Mouse (Mus musculus) stomach, embryonic 15.5 days (tissue): ENCODE measurements around the gene Olfr898. TPM values are rescaled to one million over a fixed set of nuclear protein-coding genes. Genes with fewer than 3 reads are reported as not detected.

Experiments
- ATAC-seq: fragments of 200-750 bp; cut with Nextera tagmentation; 2 replicates; pipeline ENCODE4 v1.8.0; 2017; ENCODE audit warnings: low read depth, moderate number of reproducible peaks, moderate TSS enrichment; ENCODE audit not compliant: insufficient read depth, low FRiP score
- H3K27ac ChIP-seq: fragments of 300-500 bp; sonication (generic); 2 replicates; pipeline ENCODE4 v1.5.1; 2015; ENCODE audit warnings: mild to moderate bottlenecking, inconsistent platforms
- H3K27me3 ChIP-seq: fragments of 300-500 bp; sonication (generic); replicated peaks from 2 replicates; pipeline ENCODE4 v1.6.1; 2015; ENCODE audit warnings: inconsistent platforms
- H3K36me3 ChIP-seq: fragments of 300-500 bp; sonication (generic); 2 replicates; pipeline ENCODE4 v1.6.1; 2015; ENCODE audit warnings: inconsistent platforms
- H3K4me1 ChIP-seq: fragments of 300-500 bp; sonication (generic); 2 replicates; pipeline ENCODE4 v1.6.1; 2015; ENCODE audit warnings: inconsistent platforms
- H3K4me2 ChIP-seq: fragments of 300-500 bp; sonication (generic); 2 replicates; pipeline ENCODE4 v1.6.1; 2015; ENCODE audit warnings: mild to moderate bottlenecking, inconsistent platforms
- H3K4me3 ChIP-seq: fragments of 300-500 bp; sonication (generic); replicated peaks from 2 replicates; pipeline ENCODE4 v1.5.1; 2015; ENCODE audit warnings: inconsistent platforms
- H3K9ac ChIP-seq: fragments of 300-500 bp; sonication (generic); 2 replicates; pipeline ENCODE4 v1.6.1; 2015; ENCODE audit warnings: inconsistent platforms
- H3K9me3 ChIP-seq: fragments of 300-500 bp; sonication (generic); 2 replicates; pipeline ENCODE4 v1.6.1; 2016; ENCODE audit warnings: inconsistent platforms
- WGBS: fragments of 180-500 bp; shearing (Covaris S2); methylation state at CpG from one replicate; pipeline ENCODE4 v1.1.7; 2015; 5-methylcytosine and 5-hydroxymethylcytosine counted together
- polyA plus RNA-seq: library from polyadenylated mRNA; unstranded; fragments of >200 nt; fragmentation: Nextera tagmentation; extraction: Ambion mirVana; gene quantifications from 2 replicates; pipeline ENCODE4 v1.2.1, GENCODE M21; 2015

Gene Olfr898
- not detected in 2 replicates for polyA plus RNA-seq

DNA sequence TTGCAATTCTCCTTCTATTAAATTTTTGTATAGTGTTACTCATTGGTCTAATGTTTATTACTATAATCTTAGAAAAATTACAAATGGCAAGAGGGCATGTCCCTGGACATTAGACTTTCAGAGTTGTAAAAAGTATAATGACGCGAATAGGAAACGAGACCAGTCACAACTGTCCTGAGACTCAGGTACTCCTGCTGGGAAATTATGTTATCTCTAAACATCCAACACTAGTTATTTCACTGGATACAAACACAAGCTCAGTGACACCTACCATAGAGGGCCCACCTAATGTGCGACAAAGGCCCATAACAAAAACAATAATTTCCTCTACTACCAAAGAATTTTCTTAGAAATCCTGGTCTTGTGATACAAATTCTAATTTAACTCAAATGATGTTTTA lies at the start of gene Olfr898:
Olfr898 (plus strand) TSS at position 301 of the 400 bp plus-strand sequence.
- 91% methylated on average over 4 of the region's 4 CpGs for WGBS
- H3K9ac ChIP-seq = no peak within 1 kb of the TSS
- no peaks in the 10 kb centered on the region for H3K4me1 ChIP-seq
- ATAC-seq = no peak
- no peaks in the 10 kb centered on the region for H3K27me3 ChIP-seq
- no peak within 1 kb of the TSS for H3K4me2 ChIP-seq
- H3K9me3 ChIP-seq = no peaks in the 10 kb centered on the region
- no peak within 1 kb of the TSS for H3K27ac ChIP-seq
- no peaks in the 10 kb centered on the region for H3K36me3 ChIP-seq
- no peak within 1 kb of the TSS for H3K4me3 ChIP-seq

DNA sequence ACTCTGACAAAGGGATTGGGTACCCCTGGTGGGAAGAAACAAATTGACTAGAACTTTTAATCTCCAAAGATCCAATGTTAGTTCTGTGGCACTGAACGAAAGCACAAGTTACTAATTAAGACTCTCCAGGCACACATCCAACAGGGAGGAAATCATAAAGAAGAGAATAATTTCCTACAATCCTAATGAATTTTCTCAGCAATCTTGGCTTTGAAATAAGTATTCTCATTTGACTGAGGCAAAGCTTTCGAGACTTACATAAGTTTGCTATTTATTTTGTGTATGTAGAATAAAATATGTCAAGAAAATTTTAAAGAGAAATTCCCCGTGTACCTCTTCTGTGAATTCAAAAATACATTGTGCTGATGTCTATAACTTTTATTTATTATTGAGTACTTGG lies 19.5 kb upstream of the Olfr898 start, which contains the start of gene Olfr25:
Olfr25 (plus strand) TSS at position 301 of the 400 bp plus-strand sequence.
- no peak within 1 kb of the TSS for H3K4me2 ChIP-seq
- H3K27ac ChIP-seq = no peak within 1 kb of the TSS
- no peak for ATAC-seq
- 72% methylated on average over 3 of the region's 3 CpGs for WGBS
- no peaks in the 10 kb centered on the region for H3K4me1 ChIP-seq
- no peak within 1 kb of the TSS for H3K9ac ChIP-seq
- H3K27me3 ChIP-seq = no peaks in the 10 kb centered on the region
- no peaks in the 10 kb centered on the region for H3K9me3 ChIP-seq
- H3K36me3 ChIP-seq = no peaks in the 10 kb centered on the region
- H3K4me3 ChIP-seq = no peak within 1 kb of the TSS

DNA sequence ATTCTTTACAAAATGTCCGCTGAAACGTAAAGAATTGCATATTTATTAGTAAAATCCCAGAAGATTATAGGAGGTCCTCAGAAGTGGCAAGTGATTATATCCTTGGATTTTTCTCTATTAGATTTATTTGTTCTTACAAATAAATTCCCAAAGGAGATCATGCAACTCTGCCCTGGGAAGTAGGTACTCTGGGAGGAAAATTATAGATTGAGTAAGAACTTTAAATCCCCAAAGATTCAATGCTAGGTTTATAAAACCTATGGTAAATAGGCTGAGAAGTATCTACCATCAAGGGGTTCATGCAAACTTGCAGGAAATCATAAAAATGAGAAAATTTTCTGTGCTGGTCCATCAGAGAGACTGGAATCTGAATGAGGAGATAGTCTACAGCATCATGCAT lies 18.4 kb downstream of the Olfr898 start, which contains the start of gene Olfr250:
Olfr250 (plus strand) TSS at position 301 of the 400 bp plus-strand sequence.
- 93% methylated on average over 2 of the region's 2 CpGs for WGBS
- Histone ChIP-seq H3K4me2 (no peak within 1 kb of the TSS), H3K36me3 (no peaks in the 10 kb centered on the region), H3K27ac (no peak within 1 kb of the TSS), H3K4me1 (no peaks in the 10 kb centered on the region), H3K9me3 (no peaks in the 10 kb centered on the region), H3K27me3 (no peaks in the 10 kb centered on the region), H3K9ac (no peak within 1 kb of the TSS), H3K4me3 (no peak within 1 kb of the TSS)
- no peak for ATAC-seq

DNA sequence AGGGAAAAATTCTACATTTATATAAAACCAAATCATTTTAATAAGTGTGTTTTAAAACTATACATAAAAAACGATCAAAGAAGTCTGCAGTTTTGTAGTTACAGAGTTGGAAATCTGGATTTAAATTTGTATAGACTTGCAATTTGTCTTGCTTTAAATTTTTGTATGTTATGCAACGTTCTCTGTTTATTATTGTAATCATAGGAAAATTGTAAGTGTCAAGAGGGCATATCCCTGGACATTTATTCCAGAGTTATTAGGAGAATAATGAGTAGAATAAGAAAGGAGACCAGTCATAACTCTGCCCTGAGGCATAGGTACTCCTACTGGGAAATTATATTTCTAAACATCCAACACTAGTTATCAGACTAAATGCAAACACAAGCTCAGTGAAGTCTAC lies 28.6 kb downstream of the Olfr898 start, which contains the start of gene Olfr251:
Olfr251 (plus strand) TSS at position 301 of the 400 bp plus-strand sequence.
- Histone ChIP-seq H3K9me3 (no peaks in the 10 kb centered on the region), H3K27ac (no peak within 1 kb of the TSS), H3K4me2 (no peak within 1 kb of the TSS), H3K9ac (no peak within 1 kb of the TSS), H3K4me3 (no peak within 1 kb of the TSS), H3K36me3 (no peaks in the 10 kb centered on the region), H3K27me3 (no peaks in the 10 kb centered on the region), H3K4me1 (no peaks in the 10 kb centered on the region)
- ATAC-seq = no peak
- WGBS = 55% methylated on average over 2 of the region's 2 CpGs

DNA sequence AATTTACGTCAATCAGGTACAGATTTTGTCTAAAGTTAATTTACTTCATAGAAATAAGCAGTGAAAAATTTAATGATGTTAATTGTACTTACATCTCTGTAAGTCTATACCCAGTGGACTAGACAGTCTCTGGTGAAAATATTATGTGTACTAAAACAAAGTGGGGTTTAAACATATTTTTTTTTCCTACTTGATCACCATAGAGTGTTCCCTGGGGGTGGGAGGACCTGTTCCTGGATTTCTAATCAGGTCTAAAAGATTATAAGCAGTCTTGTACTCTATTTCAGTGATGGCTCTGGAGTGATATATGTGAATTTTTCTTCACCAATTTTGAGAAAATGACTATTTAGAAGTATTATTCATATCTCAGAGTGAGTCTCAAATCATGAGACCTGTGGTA lies 53.2 kb downstream of the Olfr898 start, which contains the start of gene Olfr147:
Olfr147 (plus strand) TSS at position 301 of the 400 bp plus-strand sequence.
- H3K4me1 ChIP-seq = no peaks in the 10 kb centered on the region
- H3K9ac ChIP-seq = no peak within 1 kb of the TSS
- H3K9me3 ChIP-seq = no peaks in the 10 kb centered on the region
- 77% methylated on average over 1 of the region's 1 CpGs for WGBS
- H3K4me3 ChIP-seq = no peak within 1 kb of the TSS
- H3K27me3 ChIP-seq = no peaks in the 10 kb centered on the region
- H3K27ac ChIP-seq = no peak within 1 kb of the TSS
- H3K4me2 ChIP-seq = no peak within 1 kb of the TSS
- no peak for ATAC-seq
- H3K36me3 ChIP-seq = no peaks in the 10 kb centered on the region

Other genes with a start within 250 kb of the Olfr898 start
- not detected in 2 replicates for gene Olfr888, start 240.3 kb upstream of the Olfr898 start, polyA plus RNA-seq
- 0.03 and 0.04 TPM in 2 replicates for gene Olfr889, start 233.2 kb upstream of the Olfr898 start, polyA plus RNA-seq
- not detected in 2 replicates for gene Olfr890, start 205.9 kb upstream of the Olfr898 start, polyA plus RNA-seq
- not detected in 2 replicates for gene Olfr891, start 167.6 kb upstream of the Olfr898 start, polyA plus RNA-seq
- not detected in 2 replicates for gene Olfr893, start 140.0 kb upstream of the Olfr898 start, polyA plus RNA-seq
- gene Olfr894, start 130.4 kb upstream of the Olfr898 start, polyA plus RNA-seq = not detected in 2 replicates
- gene Olfr143, start 95.6 kb upstream of the Olfr898 start, polyA plus RNA-seq = not detected in 2 replicates
- not detected in 2 replicates for gene Olfr895, start 80.6 kb upstream of the Olfr898 start, polyA plus RNA-seq
- not detected in 2 replicates for gene Olfr896-ps1, start 57.3 kb upstream of the Olfr898 start, polyA plus RNA-seq
- gene Olfr25, start 19.4 kb upstream of the Olfr898 start, polyA plus RNA-seq = not detected in 2 replicates
- gene Olfr250, start 18.5 kb downstream of the Olfr898 start, polyA plus RNA-seq = not detected in 2 replicates
- not detected in 2 replicates for gene Olfr251, start 28.7 kb downstream of the Olfr898 start, polyA plus RNA-seq
- not detected in 2 replicates for gene Olfr147, start 53.3 kb downstream of the Olfr898 start, polyA plus RNA-seq
- not detected in 2 replicates for gene Olfr901, start 81.0 kb downstream of the Olfr898 start, polyA plus RNA-seq
- not detected in 2 replicates for gene Olfr902, start 99.2 kb downstream of the Olfr898 start, polyA plus RNA-seq
- gene Olfr904, start 114.7 kb downstream of the Olfr898 start, polyA plus RNA-seq = not detected in 2 replicates
- not detected in 2 replicates for gene Olfr905, start 122.7 kb downstream of the Olfr898 start, polyA plus RNA-seq
- not detected in 2 replicates for gene Olfr906, start 138.7 kb downstream of the Olfr898 start, polyA plus RNA-seq
- gene Olfr907, start 147.4 kb downstream of the Olfr898 start, polyA plus RNA-seq = not detected in 2 replicates
- gene Olfr911-ps1, start 173.2 kb downstream of the Olfr898 start, polyA plus RNA-seq = not detected in 2 replicates
- not detected in 2 replicates for gene Olfr910, start 189.4 kb downstream of the Olfr898 start, polyA plus RNA-seq
- gene Olfr912, start 231.8 kb downstream of the Olfr898 start, polyA plus RNA-seq = not detected in 2 replicates
- not detected in 2 replicates for gene Olfr913, start 244.3 kb downstream of the Olfr898 start, polyA plus RNA-seq